Mouse (Mus musculus): ENCODE measurements around the gene Gfra4. TPM values are rescaled to one million over a fixed set of nuclear protein-coding genes. Genes with fewer than 3 reads are reported as not detected.
"Not testable (repeated sequence)": the region's sequence is repeated elsewhere in the genome, so short reads cannot be mapped to it uniquely, and the experiment has no call there.

Gene Gfra4
- polyA plus RNA-seq, 1 experiment from 2014 or later: 63.7 TPM

GRCm38 (mm10) chr2:131038675-131039074 is 4.2 kb downstream of the Gfra4 start:
- Histone ChIP-seq H3K4me2 (ENCODE audit: low read depth, low read length) (no peak overlapping the region), H3K4me1 (ENCODE audit: control insufficient read depth, insufficient read depth, low read length) (no peaks in the 10 kb centered on the region), H3K27ac (ENCODE audit: low read depth, low read length) (no peak overlapping the region), H3K36me3 (ENCODE audit: control insufficient read depth, insufficient read depth, low read length) (no peaks in the 10 kb centered on the region), H3K4me3 (ENCODE audit: low read depth, low read length) (no peak overlapping the region), H3K9ac (replicated peaks; ENCODE audit: low read depth, low read length) (no peak overlapping the region), H3K9me3 (ENCODE audit: control insufficient read depth, low read length) (no peaks in the 10 kb centered on the region), H3K27me3 (ENCODE audit: control insufficient read depth, insufficient read depth, low read length) (peaks cover 19% of the 10 kb centered on the region; the same call in 1 of the 2 replicates)
- ATAC-seq (ENCODE audit: low read depth): no peak
- 84% methylated on average over 5 of the region's 5 CpGs for WGBS

GRCm38 (mm10) chr2:131038197-131038596 is 4.7 kb downstream of the Gfra4 start:
- Histone ChIP-seq H3K4me1 (ENCODE audit: control insufficient read depth, insufficient read depth, low read length) (no peaks in the 10 kb centered on the region), H3K27me3 (ENCODE audit: control insufficient read depth, insufficient read depth, low read length) (peaks cover 19% of the 10 kb centered on the region; the same call in 1 of the 2 replicates), H3K4me3 (ENCODE audit: low read depth, low read length) (no peak overlapping the region), H3K9ac (replicated peaks; ENCODE audit: low read depth, low read length) (no peak overlapping the region), H3K4me2 (ENCODE audit: low read depth, low read length) (no peak overlapping the region), H3K9me3 (ENCODE audit: control insufficient read depth, low read length) (no peaks in the 10 kb centered on the region), H3K27ac (ENCODE audit: low read depth, low read length) (no peak overlapping the region), H3K36me3 (ENCODE audit: control insufficient read depth, insufficient read depth, low read length) (no peaks in the 10 kb centered on the region)
- WGBS: 92% methylated on average over 6 of the region's 6 CpGs
- no peak for ATAC-seq (ENCODE audit: low read depth)

DNA sequence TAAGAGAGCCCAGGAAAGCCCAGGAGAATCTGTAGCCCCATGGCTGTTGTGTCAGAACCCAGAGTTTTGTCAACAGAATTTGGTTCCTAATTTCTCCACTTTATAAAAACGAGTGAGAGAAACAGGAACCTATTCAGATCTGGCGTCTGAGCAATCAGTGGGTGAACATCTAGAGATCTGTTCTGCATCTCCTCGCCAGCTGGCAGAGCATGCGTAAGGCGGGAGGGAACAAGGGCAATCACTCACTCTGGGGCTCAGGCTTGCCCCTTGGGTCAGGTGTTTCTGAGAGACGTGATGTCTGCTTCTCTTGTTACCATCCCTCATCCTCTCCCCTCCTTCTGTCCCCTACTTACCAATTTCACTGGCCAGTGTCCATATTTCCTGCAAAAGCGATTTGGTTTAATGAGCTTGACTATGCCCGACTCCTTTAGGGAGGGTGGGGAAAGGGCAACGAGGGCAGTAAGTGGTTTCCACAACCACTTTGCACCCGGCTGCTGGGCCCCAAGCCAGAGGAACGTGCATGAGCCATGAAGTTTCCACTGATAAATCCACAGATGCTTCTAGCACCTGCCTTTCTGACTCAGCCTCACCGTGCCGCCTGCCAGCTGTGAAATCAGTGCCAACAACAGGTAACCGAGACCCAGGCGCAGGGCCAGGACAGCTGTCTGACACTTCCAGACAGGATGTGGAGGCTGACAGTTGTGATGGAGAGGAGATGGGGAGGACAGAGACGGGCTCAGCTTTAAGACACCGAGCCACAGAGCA is 5.5 kb downstream of the Gfra4 start:
- Histone ChIP-seq H3K9me3 (ENCODE audit: control insufficient read depth, low read length) (no peaks in the 10 kb centered on the region), H3K4me1 (ENCODE audit: control insufficient read depth, insufficient read depth, low read length) (no peaks in the 10 kb centered on the region), H3K27me3 (ENCODE audit: control insufficient read depth, insufficient read depth, low read length) (peaks cover 13% of the 10 kb centered on the region; the same call in 1 of the 2 replicates), H3K4me3 (ENCODE audit: low read depth, low read length) (no peak overlapping the region), H3K36me3 (ENCODE audit: control insufficient read depth, insufficient read depth, low read length) (no peaks in the 10 kb centered on the region), H3K9ac (replicated peaks; ENCODE audit: low read depth, low read length) (no peak overlapping the region), H3K4me2 (ENCODE audit: low read depth, low read length) (no peak overlapping the region), H3K27ac (ENCODE audit: low read depth, low read length) (no peak overlapping the region)
- ATAC-seq (ENCODE audit: low read depth): no peak
- 62% methylated on average over 17 of the region's 17 CpGs for WGBS

DNA sequence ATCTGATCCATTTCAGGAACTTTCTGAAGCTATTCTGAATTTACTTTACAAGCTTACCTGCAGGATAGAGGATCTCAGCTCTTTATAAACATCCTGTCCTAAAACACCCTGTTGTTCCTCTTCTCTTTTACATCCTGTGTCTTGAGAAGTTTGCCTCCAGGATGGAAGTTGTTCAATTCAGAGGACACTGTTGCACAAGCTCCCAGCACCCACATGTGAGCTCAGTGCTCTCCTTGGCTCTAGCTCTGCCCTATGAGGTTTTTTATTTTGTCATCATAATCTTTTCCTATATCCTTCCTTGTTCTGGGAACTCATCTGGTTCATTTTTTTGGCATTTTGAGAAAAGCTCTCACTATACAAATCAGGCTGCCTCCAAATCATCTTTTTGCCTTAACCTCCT is 6.1 kb downstream of the Gfra4 start:
- no peaks in the 10 kb centered on the region for H3K36me3 ChIP-seq (ENCODE audit: control insufficient read depth, insufficient read depth, low read length)
- H3K27me3 ChIP-seq (ENCODE audit: control insufficient read depth, insufficient read depth, low read length): peaks cover 12% of the 10 kb centered on the region; the same call in 1 of the 2 replicates
- H3K9me3 ChIP-seq (ENCODE audit: control insufficient read depth, low read length): no peaks in the 10 kb centered on the region
- H3K4me3 ChIP-seq (ENCODE audit: low read depth, low read length): no peak overlapping the region
- ATAC-seq (ENCODE audit: low read depth): no peak
- H3K4me1 ChIP-seq (ENCODE audit: control insufficient read depth, insufficient read depth, low read length): no peaks in the 10 kb centered on the region
- H3K27ac ChIP-seq (ENCODE audit: low read depth, low read length): no peak overlapping the region
- H3K9ac ChIP-seq (replicated peaks; ENCODE audit: low read depth, low read length): no peak overlapping the region
- H3K4me2 ChIP-seq (ENCODE audit: low read depth, low read length): no peak overlapping the region

GRCm38 (mm10) chr2:131036343-131036742 is 6.5 kb downstream of the Gfra4 start:
- Histone ChIP-seq H3K9me3 (ENCODE audit: control insufficient read depth, low read length) (no peaks in the 10 kb centered on the region), H3K9ac (replicated peaks; ENCODE audit: low read depth, low read length) (no peak overlapping the region), H3K4me2 (ENCODE audit: low read depth, low read length) (no peak overlapping the region), H3K27ac (ENCODE audit: low read depth, low read length) (no peak overlapping the region), H3K4me1 (ENCODE audit: control insufficient read depth, insufficient read depth, low read length) (no peaks in the 10 kb centered on the region), H3K27me3 (ENCODE audit: control insufficient read depth, insufficient read depth, low read length) (peaks cover 8% of the 10 kb centered on the region; the same call in 1 of the 2 replicates), H3K36me3 (ENCODE audit: control insufficient read depth, insufficient read depth, low read length) (no peaks in the 10 kb centered on the region), H3K4me3 (ENCODE audit: low read depth, low read length) (no peak overlapping the region)
- WGBS: 97% methylated on average over 2 of the region's 2 CpGs
- ATAC-seq (ENCODE audit: low read depth): no peak

DNA sequence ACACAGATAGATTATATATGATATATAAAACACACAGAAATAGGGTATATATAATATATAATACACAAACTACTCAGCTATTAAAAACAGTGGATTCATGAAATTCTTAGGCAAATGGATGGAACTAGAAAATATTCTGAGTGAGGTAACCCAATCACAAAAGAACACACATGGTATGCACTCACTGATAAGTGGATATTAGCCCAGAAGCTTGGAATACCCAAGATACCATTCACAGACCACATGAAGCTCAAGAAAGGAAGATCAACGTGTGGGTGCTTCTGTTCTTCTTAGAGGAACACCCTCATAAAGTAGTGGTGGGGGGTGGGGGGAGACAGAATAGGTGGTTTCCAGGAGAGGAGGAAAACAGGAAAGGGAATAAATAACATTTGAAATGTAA is 11.5 kb downstream of the Gfra4 start:
- ATAC-seq (ENCODE audit: low read depth); H3K27me3 ChIP-seq (ENCODE audit: control insufficient read depth, insufficient read depth, low read length); H3K9ac ChIP-seq (replicated peaks; ENCODE audit: low read depth, low read length); H3K4me3 ChIP-seq (ENCODE audit: low read depth, low read length); H3K4me2 ChIP-seq (ENCODE audit: low read depth, low read length); H3K36me3 ChIP-seq (ENCODE audit: control insufficient read depth, insufficient read depth, low read length); H3K9me3 ChIP-seq (ENCODE audit: control insufficient read depth, low read length); H3K4me1 ChIP-seq (ENCODE audit: control insufficient read depth, insufficient read depth, low read length); H3K27ac ChIP-seq (ENCODE audit: low read depth, low read length): not testable (repeated sequence)
- WGBS: 67% methylated on average over 1 of the region's 1 CpGs

GRCm38 (mm10) chr2:131030998-131031397 is 11.9 kb downstream of the Gfra4 start:
- peaks cover 4% of the 10 kb centered on the region; the same call in 1 of the 2 replicates for H3K36me3 ChIP-seq (ENCODE audit: control insufficient read depth, insufficient read depth, low read length)
- H3K4me2 ChIP-seq (ENCODE audit: low read depth, low read length): no peak overlapping the region
- no peaks in the 10 kb centered on the region for H3K4me1 ChIP-seq (ENCODE audit: control insufficient read depth, insufficient read depth, low read length)
- WGBS: 94% methylated on average over 1 of the region's 1 CpGs
- no peak overlapping the region for H3K4me3 ChIP-seq (ENCODE audit: low read depth, low read length)
- no peaks in the 10 kb centered on the region for H3K27me3 ChIP-seq (ENCODE audit: control insufficient read depth, insufficient read depth, low read length)
- H3K9me3 ChIP-seq (ENCODE audit: control insufficient read depth, low read length): no peaks in the 10 kb centered on the region
- ATAC-seq (ENCODE audit: low read depth): no peak
- no peak overlapping the region for H3K27ac ChIP-seq (ENCODE audit: low read depth, low read length)
- no peak overlapping the region for H3K9ac ChIP-seq (replicated peaks; ENCODE audit: low read depth, low read length)

DNA sequence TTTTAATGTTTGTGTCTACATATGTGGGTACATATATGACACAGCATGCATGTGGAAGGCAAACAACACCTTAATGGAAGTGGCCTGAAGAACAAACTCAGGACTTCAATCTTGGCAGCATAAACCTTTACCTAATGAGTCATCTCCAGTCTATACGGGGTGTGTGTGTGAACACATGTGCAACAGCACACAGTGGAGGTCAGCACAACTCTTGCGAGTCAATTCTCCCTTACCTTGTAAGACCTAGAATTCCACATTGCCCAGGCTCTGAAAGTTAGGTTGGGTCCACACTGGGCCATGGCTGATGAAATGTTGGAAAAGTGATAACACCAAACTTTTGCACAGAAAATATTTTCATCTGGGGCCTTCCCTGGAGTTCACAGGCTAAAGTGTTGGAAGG is 12.3 kb downstream of the Gfra4 start:
- H3K4me3 ChIP-seq (ENCODE audit: low read depth, low read length): no peak overlapping the region
- H3K27me3 ChIP-seq (ENCODE audit: control insufficient read depth, insufficient read depth, low read length): no peaks in the 10 kb centered on the region
- H3K9me3 ChIP-seq (ENCODE audit: control insufficient read depth, low read length): no peaks in the 10 kb centered on the region
- no peak for ATAC-seq (ENCODE audit: low read depth)
- no peak overlapping the region for H3K9ac ChIP-seq (replicated peaks; ENCODE audit: low read depth, low read length)
- H3K36me3 ChIP-seq (ENCODE audit: control insufficient read depth, insufficient read depth, low read length): peaks cover 8% of the 10 kb centered on the region
- H3K4me1 ChIP-seq (ENCODE audit: control insufficient read depth, insufficient read depth, low read length): no peaks in the 10 kb centered on the region
- 90% methylated on average over 2 of the region's 2 CpGs for WGBS
- H3K27ac ChIP-seq (ENCODE audit: low read depth, low read length): no peak overlapping the region
- H3K4me2 ChIP-seq (ENCODE audit: low read depth, low read length): no peak overlapping the region

- no peaks in the 10 kb centered on the region for H3K4me1 ChIP-seq (ENCODE audit: control insufficient read depth, insufficient read depth, low read length)
- ATAC-seq (ENCODE audit: low read depth): no peak
- no peaks in the 10 kb centered on the region for H3K9me3 ChIP-seq (ENCODE audit: control insufficient read depth, low read length)
- no peak overlapping the region for H3K27ac ChIP-seq (ENCODE audit: low read depth, low read length)
- WGBS: 81% methylated on average over 9 of the region's 9 CpGs
- H3K4me3 ChIP-seq (ENCODE audit: low read depth, low read length): no peak overlapping the region
- H3K27me3 ChIP-seq (ENCODE audit: control insufficient read depth, insufficient read depth, low read length): no peaks in the 10 kb centered on the region
- H3K36me3 ChIP-seq (ENCODE audit: control insufficient read depth, insufficient read depth, low read length): peaks cover 12% of the 10 kb centered on the region
- no peak overlapping the region for H3K9ac ChIP-seq (replicated peaks; ENCODE audit: low read depth, low read length)
- H3K4me2 ChIP-seq (ENCODE audit: low read depth, low read length): no peak overlapping the region
Observed at GRCm38 (mm10) chr2:131029065-131029935, 13.6 kb downstream of the Gfra4 start.

Data from neural tube, embryonic 14.5 days (tissue).